ENCODE assay signal across 7 mouse cellular contexts in genomic region chr8:57110765-57111402, GRCm38 (mm10).
A peak's percentile ranks its signal among the peaks of the same experiment; 100 is the strongest.
DNase-seq lines count a peak whose midpoint lies in the region; ATAC-seq and TF ChIP-seq lines count a peak whose summit lies in the region.
"Not testable (repeated sequence)": the region's sequence is repeated elsewhere in the genome, so short reads cannot be mapped to it uniquely, and the experiment has no call there.

No protein-coding gene starts in this region.

- H3K36me3 ChIP-seq in G1E (replicated peaks); heart, embryonic 10.5 days; heart, embryonic 15.5 days; intestine, embryonic 16.5 days (ENCODE audit: control insufficient read depth, insufficient read depth, low read length); liver, embryonic 12.5 days; liver, postnatal 0 days (replicated peaks; ENCODE audit: insufficient read depth, low read length): not testable (repeated sequence)

- not testable (repeated sequence) for H3K4me2 ChIP-seq in heart, embryonic 15.5 days; intestine, embryonic 16.5 days (ENCODE audit: low read depth, low read length); liver, embryonic 12.5 days; liver, postnatal 0 days (ENCODE audit: low read depth, low read length)

- not testable (repeated sequence) for H3K9me3 ChIP-seq in G1E (replicated peaks); heart, embryonic 10.5 days; heart, embryonic 15.5 days (replicated peaks); intestine, embryonic 16.5 days (ENCODE audit: control insufficient read depth, low read length); liver, embryonic 12.5 days (replicated peaks); liver, postnatal 0 days (ENCODE audit: low read length)

- not testable (repeated sequence) for DNase-seq in G1E (ENCODE audit: low spot score); heart, embryonic 10.5 days (ENCODE audit: low spot score); liver, postnatal 0 days

- H3K4me1 ChIP-seq in G1E (ENCODE audit: insufficient read depth, low read depth, low read length); heart, embryonic 10.5 days; heart, embryonic 15.5 days (replicated peaks); intestine, embryonic 16.5 days (ENCODE audit: control insufficient read depth, insufficient read depth, low read length); liver, embryonic 12.5 days; liver, postnatal 0 days (ENCODE audit: insufficient read depth): not testable (repeated sequence)

- 35% methylated on average over 5 of the region's 6 CpGs for WGBS in heart, embryonic 10.5 days
- WGBS in heart, embryonic 15.5 days: 28% methylated on average over 3 of the region's 6 CpGs
- 45% methylated on average over 2 of the region's 6 CpGs for WGBS in intestine, embryonic 16.5 days
- WGBS in liver, embryonic 12.5 days (ENCODE audit: insufficient replicate concordance): 31% methylated on average over 4 of the region's 6 CpGs
- WGBS in liver, postnatal 0 days (ENCODE audit: insufficient replicate concordance): 54% methylated on average over 2 of the region's 6 CpGs

- peak overlapping the region; percentile 53 for H3K27ac ChIP-seq in heart, embryonic 10.5 days
- peak overlapping the region; percentile 52; the same call in 1 of the 2 replicates for H3K27ac ChIP-seq in heart, embryonic 15.5 days
- not testable (repeated sequence) for H3K27ac ChIP-seq in intestine, embryonic 16.5 days (ENCODE audit: low read length); liver, postnatal 0 days (ENCODE audit: low read depth)
- H3K27ac ChIP-seq in liver, embryonic 12.5 days: 0 out of 2 replicates have a peak overlapping the region, but pooled peaks have one; percentile 40

- not testable (repeated sequence) for H3K27me3 ChIP-seq in G1E (ENCODE audit: insufficient read depth, low read length); heart, embryonic 10.5 days (ENCODE audit: insufficient read depth, poor library complexity, severe bottlenecking); heart, embryonic 15.5 days; intestine, embryonic 16.5 days (replicated peaks; ENCODE audit: control insufficient read depth, insufficient read depth, low read length); liver, embryonic 12.5 days (replicated peaks); liver, postnatal 0 days (ENCODE audit: insufficient read depth, low read length)

- TF ChIP-seq EP300 in liver, postnatal 0 days (IDR thresholded peaks at IDR 0.05; ENCODE audit: low read depth): not testable (repeated sequence)

- not testable (repeated sequence) for H3K9ac ChIP-seq in heart, embryonic 15.5 days; intestine, embryonic 16.5 days (ENCODE audit: low read depth, low read length); liver, embryonic 12.5 days; liver, postnatal 0 days (replicated peaks)

- not testable (repeated sequence) for H3K4me3 ChIP-seq in G1E (ENCODE audit: low read depth, low read length); heart, embryonic 10.5 days; heart, embryonic 15.5 days; intestine, embryonic 16.5 days (ENCODE audit: low read length); liver, embryonic 12.5 days; liver, postnatal 0 days (ENCODE audit: low read depth, low read length)

- TF ChIP-seq CTCF in G1E (IDR thresholded peaks at IDR 0.05; ENCODE audit: low read depth, low read length); liver, postnatal 0 days (IDR thresholded peaks at IDR 0.05; ENCODE audit: low read depth): not testable (repeated sequence)

- peak; percentile 91 for ATAC-seq in G1E (ENCODE audit: extremely low read depth, insufficient number of reproducible peaks, low FRiP score, poor library complexity, severe bottlenecking)
- peak; percentile 69 for ATAC-seq in heart, embryonic 15.5 days (replicated peaks; ENCODE audit: insufficient number of reproducible peaks, insufficient read depth, low FRiP score, low read depth)
- ATAC-seq in intestine, embryonic 16.5 days: peak; percentile 56
- peak; percentile 99 for ATAC-seq in liver, embryonic 12.5 days
- peak; percentile 84 for ATAC-seq in liver, postnatal 0 days
- ATAC-seq in megakaryocyte progenitor cell, adult 5-6 weeks (replicated peaks; ENCODE audit: poor library complexity): peak; percentile 100
